Mouse (Mus musculus) megakaryocyte, embryonic 14.5 days (primary cell): ENCODE measurements around the gene Slc25a48.

Source experiments
- FLI1 ChIP-seq: IDR thresholded peaks from 2 replicates; pipeline ENCODE4 v1.6.1; 2012; ENCODE audit warnings: low read length, inconsistent platforms, mixed read lengths
- GATA1 ChIP-seq: IDR thresholded peaks from 3 replicates; pipeline ENCODE4 v1.6.1; 2012; ENCODE audit warnings: mixed read lengths, low read length, inconsistent platforms, borderline replicate concordance

DNA sequence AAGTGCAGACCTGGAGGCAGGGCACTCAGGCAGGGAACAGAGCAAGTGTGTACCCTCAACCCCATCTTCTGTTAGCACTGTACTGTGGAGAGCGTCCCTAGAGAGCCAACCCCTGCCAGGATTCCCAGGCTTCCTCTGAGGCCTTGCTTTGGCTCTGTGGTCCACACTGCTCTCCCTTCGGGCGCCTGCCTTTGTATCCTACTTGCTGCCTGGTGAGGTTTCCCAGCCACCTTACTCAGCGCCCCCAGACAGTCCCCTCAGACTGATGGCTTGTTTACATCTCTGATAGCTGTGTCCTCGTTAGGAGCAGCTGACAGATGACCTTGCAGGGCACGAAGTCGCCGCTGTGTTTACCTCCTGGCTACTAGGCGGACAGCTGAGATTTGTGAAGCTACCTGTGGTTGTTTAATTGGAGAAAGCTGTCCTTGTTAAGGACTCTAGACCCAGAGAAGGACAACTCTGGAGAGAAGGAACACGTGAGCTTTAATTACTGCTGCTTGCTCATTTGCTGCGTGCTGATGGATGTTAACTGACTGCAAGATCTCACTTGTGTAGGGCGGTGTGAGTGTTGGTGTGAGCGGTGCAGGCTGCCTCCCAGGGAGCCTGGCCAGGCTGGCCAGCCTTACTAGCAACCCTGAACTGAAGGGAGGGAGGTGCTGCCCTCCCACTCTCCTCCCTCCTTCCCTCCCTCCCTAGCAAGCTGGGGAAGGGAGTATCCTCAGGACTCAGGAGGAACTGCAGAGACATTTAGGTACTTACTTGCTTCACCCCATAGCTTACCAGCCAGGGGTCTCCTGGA lies 19.3 kb upstream of the Slc25a48 start:
- TF ChIP-seq GATA1 (no peak), FLI1 (no peak)
